Mouse (Mus musculus) neutrophil, adult 59 days (primary cell): ENCODE measurements around the gene Ldha. TPM values are rescaled to one million over a fixed set of nuclear protein-coding genes. Genes with fewer than 3 reads are reported as not detected.

Experiments used
- total RNA-seq, 2 experiments: library from RNA; stranded (reverse); gene quantifications; 1 replicate in 1 of 2; 2 replicates in 1 of 2; pipeline ENCODE4 v1.2.4; 2023

The Ldha gene
- total RNA-seq, result 100 to 1,000 TPM; 360 to 389 TPM

GRCm38 (mm10) chr7:46840787-46841525, at the start of gene Ldha:
TSS of gene Ldha (plus strand) at chr7:46841475.

DNA sequence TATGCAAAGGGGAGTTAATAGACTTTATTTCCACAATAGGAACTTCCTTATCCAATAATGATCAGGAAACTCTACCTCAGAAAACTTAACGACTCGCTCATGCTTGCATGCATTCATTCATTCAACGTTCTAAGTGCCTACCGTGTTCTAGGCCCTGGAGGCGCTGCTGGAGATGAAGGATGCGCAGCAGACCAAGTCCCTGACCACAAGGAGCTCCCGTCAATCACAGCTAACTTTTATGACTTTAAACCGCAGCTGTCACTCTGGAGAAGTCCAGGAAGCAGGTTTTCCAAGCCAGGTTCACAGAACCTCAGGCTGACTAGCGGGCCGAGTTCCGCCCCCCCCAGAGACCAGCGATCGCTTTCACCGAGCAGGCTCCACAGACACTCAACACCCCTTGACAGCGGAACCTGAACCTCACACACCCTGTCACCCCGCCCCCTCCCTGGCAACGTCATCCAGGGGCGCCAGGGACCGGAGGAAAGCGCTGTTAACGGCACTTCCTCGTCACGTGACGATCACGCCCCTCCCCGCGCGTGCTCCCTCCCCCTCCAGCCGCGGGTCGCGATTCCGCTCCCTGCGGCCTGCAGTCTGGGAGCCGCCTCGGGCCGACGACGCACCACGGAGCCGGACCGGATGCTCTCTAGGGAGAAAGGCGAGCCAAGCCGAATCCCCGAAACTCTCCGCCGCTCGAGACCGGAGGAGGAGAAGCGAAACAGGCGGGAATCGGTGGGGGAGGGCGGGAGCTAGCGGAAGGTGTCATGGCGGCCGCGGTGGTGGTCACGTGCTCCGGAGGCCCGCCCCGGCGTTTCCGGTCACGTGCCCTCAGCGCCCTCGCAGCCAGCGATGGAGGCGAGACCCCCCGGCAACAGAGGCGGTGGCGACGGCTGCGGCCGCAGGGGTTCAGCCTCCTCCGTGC, 45.7 kb upstream of the Ldha start, which contains the start of the genes Hps5 and Gtf2h1:
Hps5 (minus strand) TSS at position 778 of the 919 bp plus-strand sequence.
Gtf2h1 (plus strand) TSS at position 817 of the 919 bp plus-strand sequence.

DNA sequence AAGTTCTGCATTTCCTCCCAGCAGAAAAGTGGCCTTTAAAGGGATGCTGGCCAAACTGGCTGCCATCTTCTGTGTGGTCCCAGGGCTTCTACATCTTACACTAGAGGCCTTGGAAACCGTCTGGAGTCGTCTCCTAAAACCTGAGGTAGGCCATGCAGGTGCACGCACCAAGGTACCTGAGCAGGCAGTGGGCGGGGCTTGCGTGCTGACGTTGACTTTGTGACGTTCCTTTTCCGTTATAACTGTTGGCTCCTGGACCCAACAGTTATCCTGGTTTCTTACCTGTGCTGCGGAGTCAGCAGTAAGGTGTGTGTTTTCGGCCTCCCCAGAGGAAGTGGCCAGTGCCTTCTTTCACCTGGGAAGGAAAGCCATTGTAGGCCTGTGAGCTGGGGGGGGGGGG, 19.7 kb downstream of the Ldha start, which contains the start of gene Ldhc:
Ldhc (plus strand) TSS at position 208 of the 400 bp plus-strand sequence.

Other genes with a start within 250 kb of the Ldha start
- gene Sergef, start 201.7 kb upstream of the Ldha start, total RNA-seq, result 1 to 10 TPM; 6.5 to 9.2 TPM
- not detected for gene Tph1, start 168.9 kb upstream of the Ldha start, total RNA-seq
- gene Saal1, start 130.8 kb upstream of the Ldha start, total RNA-seq, result 1 to 10 TPM; 6.3 to 8.9 TPM
- under 1 TPM; 0.46 to 0.76 TPM for gene Saa3, start 125.8 kb upstream of the Ldha start, total RNA-seq
- not detected for gene Saa4, start 108.9 kb upstream of the Ldha start, total RNA-seq
- gene Saa1, start 98.5 kb upstream of the Ldha start, total RNA-seq, result not detected
- gene Saa2, start 89.7 kb upstream of the Ldha start, total RNA-seq, result not detected
- 10 to 100 TPM; 33.9 to 37.3 TPM for gene Hps5, start 45.4 kb upstream of the Ldha start, total RNA-seq
- gene Gtf2h1, start 45.4 kb upstream of the Ldha start, total RNA-seq, result 10 to 100 TPM; 29.5 to 37.0 TPM
- gene Ldhc, start 19.7 kb downstream of the Ldha start, total RNA-seq, result 1 to 10 TPM in 1 of 2 experiments, not detected in 1; 2.0 TPM
- 10 to 100 TPM; 49.7 to 52.7 TPM for gene Tsg101, start 78.5 kb downstream of the Ldha start, total RNA-seq
- 10 to 100 TPM; 10.3 to 11.4 TPM for gene Uevld, start 117.1 kb downstream of the Ldha start, total RNA-seq
- not detected for gene Gm9999, start 142.1 kb downstream of the Ldha start, total RNA-seq
- 10 to 100 TPM; 58.3 to 64.5 TPM for gene Spty2d1, start 166.9 kb downstream of the Ldha start, total RNA-seq
- gene Tmem86a, start 209.1 kb downstream of the Ldha start, total RNA-seq, result 1 to 10 TPM; 6.3 to 8.7 TPM